Mouse (Mus musculus) midbrain, embryonic 14.5 days (tissue): ENCODE results near the gene Rtn1. TPM values are rescaled to one million over a fixed set of nuclear protein-coding genes. Genes with fewer than 3 reads are reported as not detected.

Experiments
- ATAC-seq: fragments of 200-750 bp; cut with Nextera tagmentation; 2 replicates; pipeline ENCODE4 v1.8.0; 2017; ENCODE audit warnings: moderate number of reproducible peaks, moderate library complexity; ENCODE audit not compliant: low FRiP score, low TSS enrichment
- DNase-seq: peaks from one replicate; pipeline ENCODE4 v3.0.0-alpha.2; 2015
- H3K27ac ChIP-seq: fragments of 300-500 bp; sonication (generic); replicated peaks from 2 replicates; pipeline ENCODE4 v1.5.1; 2014; ENCODE audit warnings: mild to moderate bottlenecking, low read depth, low read length, moderate library complexity
- H3K27me3 ChIP-seq: fragments of 300-500 bp; sonication (generic); 2 replicates; pipeline ENCODE4 v1.6.1; 2014; ENCODE audit warnings: low read length, control low read depth, mixed read lengths; ENCODE audit not compliant: control insufficient read depth, insufficient read depth
- H3K36me3 ChIP-seq: fragments of 300-500 bp; sonication (generic); 2 replicates; pipeline ENCODE4 v1.6.1; 2014; ENCODE audit warnings: low read length, control low read depth; ENCODE audit not compliant: control insufficient read depth, insufficient read depth
- H3K4me1 ChIP-seq: fragments of 300-500 bp; sonication (generic); 2 replicates; pipeline ENCODE4 v1.6.1; 2014; ENCODE audit warnings: mild to moderate bottlenecking, antibody characterized with exemption, low read length, control low read depth; ENCODE audit not compliant: control insufficient read depth, insufficient read depth
- H3K4me2 ChIP-seq: fragments of 300-500 bp; sonication (generic); 2 replicates; pipeline ENCODE4 v1.6.1; 2014; ENCODE audit warnings: mild to moderate bottlenecking, low read length, moderate library complexity
- H3K4me3 ChIP-seq: fragments of 300-500 bp; sonication (generic); replicated peaks from 2 replicates; pipeline ENCODE4 v1.5.1; 2014; ENCODE audit warnings: low read depth, low read length
- H3K9ac ChIP-seq: fragments of 300-500 bp; sonication (generic); replicated peaks from 2 replicates; pipeline ENCODE4 v1.6.1; 2014; ENCODE audit warnings: mild to moderate bottlenecking, low read length, moderate library complexity
- H3K9me3 ChIP-seq: fragments of 300-500 bp; sonication (generic); 2 replicates; pipeline ENCODE4 v1.6.1; 2016; ENCODE audit warnings: low read length, control low read depth, mixed read lengths; ENCODE audit not compliant: control insufficient read depth
- WGBS: fragments of 180-500 bp; shearing (Covaris S2); extraction: QIAGEN DNeasy Blood & Tissue Kit; methylation state at CpG from one replicate; pipeline ENCODE4 v1.1.7; 2014; 5-methylcytosine and 5-hydroxymethylcytosine counted together
- polyA plus RNA-seq: library from polyadenylated mRNA; unstranded; fragments of >200 nt; fragmentation: Nextera tagmentation; extraction: Ambion mirVana; gene quantifications from 2 replicates; pipeline ENCODE4 v1.2.1, GENCODE M21; 2014

Gene Rtn1
- polyA plus RNA-seq, 1 experiment from 2014 or later = 2,477 TPM

DNA sequence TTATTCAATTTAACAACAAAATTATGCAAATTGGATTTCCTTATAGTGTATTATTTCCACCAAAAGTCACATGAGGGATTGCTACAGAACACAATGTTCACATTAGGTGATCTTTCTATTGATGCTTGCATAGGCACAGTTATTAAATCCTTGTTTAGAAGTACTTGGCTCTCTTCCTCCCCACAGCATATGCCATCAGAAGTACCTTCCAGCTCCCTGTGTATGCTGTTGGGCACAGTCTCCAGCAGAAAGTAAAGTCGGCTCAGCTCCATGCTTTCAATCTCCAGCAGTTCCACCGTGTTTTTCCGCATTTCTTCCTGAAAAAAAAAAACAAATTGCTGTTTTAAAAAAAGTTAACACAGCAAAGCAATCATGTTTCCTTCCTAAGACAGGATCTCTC is 230.5 kb downstream of the Rtn1 start:
- Histone ChIP-seq H3K27me3 (no peaks in the 10 kb centered on the region), H3K4me1 (no peaks in the 10 kb centered on the region), H3K9me3 (no peaks in the 10 kb centered on the region), H3K4me3 (no peak overlapping the region), H3K4me2 (no peak overlapping the region), H3K27ac (no peak overlapping the region), H3K9ac (no peak overlapping the region), H3K36me3 (no peaks in the 10 kb centered on the region)
- ATAC-seq (no peak), DNase-seq (no peak)
- WGBS = 96% methylated on average over 3 of the region's 3 CpGs

Other genes starting within 250 kb of the Rtn1 start
- 0.08 and 0.11 TPM in 2 replicates for gene Ccdc175, start 224.0 kb downstream of the Rtn1 start, polyA plus RNA-seq
- 5.0 TPM in 2 replicates for gene Lrrc9, start 32.8 kb upstream of the Rtn1 start, polyA plus RNA-seq
- gene Pcnx4, start 127.3 kb upstream of the Rtn1 start, polyA plus RNA-seq = 17.9 and 26.2 TPM in 2 replicates
- gene Gm4756, start 240.6 kb upstream of the Rtn1 start, polyA plus RNA-seq = not detected in 2 replicates